Mouse (Mus musculus) layer of hippocampus, adult 9-10 months (tissue): ENCODE measurements around the gene Erg28.

Experiments
- DNase-seq: peaks from one replicate; pipeline ENCODE4 v3.0.0; 2022; ENCODE audit warnings: low spot score

The Erg28 gene

DNA sequence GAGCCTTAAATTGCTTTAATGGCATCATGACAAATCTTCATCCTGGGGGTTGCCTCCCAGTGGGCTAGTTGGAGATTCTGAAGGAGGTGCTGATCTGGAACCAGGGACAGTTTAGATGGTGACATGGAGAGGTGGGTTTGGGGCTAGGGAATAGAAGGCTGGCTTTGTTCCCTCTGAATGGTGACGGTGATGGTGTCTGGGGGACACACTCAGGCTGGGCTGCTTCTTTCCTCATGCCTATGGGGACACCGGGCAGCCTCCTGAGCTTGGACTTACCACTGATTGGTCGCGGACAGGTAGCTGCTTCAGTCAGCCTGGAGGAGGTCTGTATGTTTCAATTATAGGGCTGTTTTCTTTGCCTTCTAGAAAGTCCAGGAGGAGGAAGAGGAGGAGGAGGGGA, 12.7 kb downstream of the Erg28 start:
- DNase-seq: no peak

- DNase-seq: no peak
Measured at GRCm38 (mm10) chr12:85810959-85811358, 13.4 kb downstream of the Erg28 start.

DNA sequence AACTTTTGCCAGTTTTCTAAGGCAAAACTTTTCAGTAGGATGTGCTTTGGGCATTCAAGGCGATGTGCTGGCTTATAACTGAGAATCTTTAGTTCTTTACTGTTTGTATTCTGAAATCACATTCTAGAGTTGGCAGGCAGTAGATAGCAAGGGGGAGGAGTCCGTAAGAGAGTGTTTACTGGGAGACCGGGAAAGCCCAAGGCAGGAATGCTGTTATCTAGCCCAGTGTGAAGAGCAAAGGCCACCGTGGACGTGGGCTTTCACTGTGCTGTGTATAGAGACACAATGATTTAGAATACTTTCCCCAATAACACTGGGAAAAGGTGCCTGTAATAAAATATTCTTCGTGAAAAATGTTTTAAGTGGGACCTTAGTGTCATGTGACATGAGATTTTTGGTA, 14.6 kb downstream of the Erg28 start:
- DNase-seq: no peak

DNA sequence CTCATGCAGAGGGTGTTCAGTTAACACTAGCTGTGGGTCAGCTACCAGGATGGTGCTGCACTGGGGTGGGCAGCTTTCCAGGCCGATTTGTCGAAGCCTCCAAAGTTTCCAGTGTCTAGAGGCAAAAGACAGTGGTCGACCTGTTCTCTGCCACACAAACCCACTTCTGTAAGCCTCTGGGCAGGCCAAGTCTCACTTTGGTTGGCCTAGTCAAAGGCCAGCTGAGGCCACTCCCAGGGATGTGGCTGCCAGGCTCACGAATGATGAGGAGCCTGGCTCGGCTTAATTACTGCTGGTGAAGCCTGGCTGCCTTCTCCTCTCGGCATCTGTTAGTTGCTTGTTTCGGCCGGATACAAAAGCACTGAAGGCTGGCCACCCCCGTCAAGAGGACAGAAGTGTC, 24.3 kb downstream of the Erg28 start:
- DNase-seq: no peak

DNA sequence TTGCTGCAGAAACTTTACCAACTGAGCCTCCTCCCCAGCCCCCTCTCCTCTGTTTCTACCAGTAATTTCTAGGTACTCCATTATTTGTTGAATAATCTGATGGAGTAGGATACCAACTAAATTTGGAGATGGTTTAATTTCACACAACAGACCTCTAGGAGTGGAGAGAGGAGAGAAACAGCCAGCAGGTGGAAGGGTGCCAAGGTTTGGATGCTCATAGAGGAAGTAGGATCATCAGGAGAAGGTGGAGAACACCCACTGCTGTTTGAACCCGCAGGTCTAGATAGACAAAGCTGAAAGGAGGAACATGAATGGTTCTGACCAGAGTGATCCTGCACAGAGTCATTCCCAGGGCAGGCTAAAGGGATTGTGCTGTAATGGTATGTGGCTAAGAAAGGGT, 28.8 kb downstream of the Erg28 start:
- no peak for DNase-seq

DNA sequence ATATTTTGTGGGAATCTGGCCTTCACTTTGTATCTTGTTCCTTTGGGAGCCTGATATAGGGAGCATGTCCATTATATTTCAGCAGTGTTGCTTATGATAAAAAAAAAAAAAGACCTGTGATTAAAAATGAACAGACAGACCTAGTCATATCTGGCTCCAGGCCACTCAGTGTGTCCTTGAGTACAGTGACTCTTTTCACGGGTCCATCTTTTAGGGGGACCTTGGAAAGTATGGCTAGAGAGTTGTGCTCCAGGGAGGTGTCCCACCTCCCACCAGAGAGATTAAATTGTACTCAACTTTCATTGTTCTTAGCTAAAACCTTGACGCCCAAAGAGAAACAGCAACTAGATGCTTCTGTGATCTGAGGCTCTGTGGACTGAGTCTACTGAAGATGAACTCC, 30.3 kb downstream of the Erg28 start:
- DNase-seq: no peak

DNA sequence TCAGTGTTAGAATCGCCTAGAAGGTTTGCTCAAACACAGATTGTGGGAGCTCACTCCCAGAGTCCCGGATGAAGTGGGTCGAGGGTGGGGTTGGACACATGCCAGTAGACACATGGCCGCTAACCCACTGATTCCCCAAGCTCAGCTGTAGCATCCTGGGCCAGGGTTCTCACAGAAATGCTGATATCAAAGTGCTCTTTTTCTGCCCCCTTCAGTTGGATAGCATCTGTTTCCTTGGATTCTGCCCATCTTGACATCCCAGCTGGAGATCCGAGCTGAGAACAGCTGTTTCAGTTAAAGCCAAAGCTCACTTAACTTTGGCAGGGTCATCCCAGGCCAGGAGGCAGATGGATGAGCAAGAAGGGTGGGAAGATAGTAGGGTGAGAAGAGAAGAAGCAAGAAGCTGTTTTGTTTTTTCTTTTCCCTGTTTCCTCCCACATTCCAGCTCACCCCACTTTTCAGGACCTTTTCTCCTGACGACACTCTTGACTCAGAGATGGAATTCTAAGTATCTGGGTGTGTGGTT, 31.5 kb downstream of the Erg28 start:
- DNase-seq: peak; percentile 25

GRCm38 (mm10) chr12:85792158-85792557, 32.2 kb downstream of the Erg28 start:
- DNase-seq: no peak

- no peak for DNase-seq
Measured at GRCm38 (mm10) chr12:85784916-85785815, 39.2 kb downstream of the Erg28 start.

DNA sequence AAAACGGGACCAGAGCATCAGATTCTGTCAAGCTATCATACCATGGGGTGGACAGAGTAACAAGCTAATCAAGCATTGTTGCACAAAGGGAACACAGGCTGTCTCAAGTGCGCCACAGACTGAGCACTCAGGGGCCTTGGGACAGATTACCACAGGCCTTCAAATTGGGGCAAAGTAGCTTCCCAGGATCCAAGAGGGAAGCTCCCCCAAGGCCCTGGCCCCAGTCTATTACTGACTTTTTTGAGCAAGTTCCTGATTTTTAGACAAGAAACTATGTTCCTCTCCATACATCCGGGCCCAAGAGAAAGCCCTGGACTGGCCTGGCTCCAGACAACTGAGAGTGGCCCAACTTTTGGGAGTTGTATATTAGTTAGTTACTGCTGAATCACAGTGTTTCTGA, 42.7 kb downstream of the Erg28 start:
- DNase-seq: no peak

DNA sequence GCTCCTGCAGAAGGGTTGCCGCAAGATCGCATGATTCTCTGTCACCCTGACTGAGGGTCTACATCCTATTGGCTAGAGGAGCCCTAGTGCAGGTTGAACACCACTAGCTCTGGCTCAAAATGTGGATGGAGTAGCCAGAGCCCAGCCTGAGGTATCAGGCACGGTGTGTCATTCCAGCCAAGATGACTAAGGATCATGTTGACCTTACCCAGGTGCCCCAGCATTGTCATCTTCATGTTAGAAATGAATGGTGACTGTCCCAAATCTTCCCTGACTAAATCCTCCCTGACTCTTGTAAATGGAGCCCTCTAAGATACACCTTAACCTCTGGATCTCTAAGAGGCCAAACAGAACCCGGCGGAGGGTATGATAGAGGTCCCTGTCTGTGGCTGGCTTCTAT, 44.6 kb downstream of the Erg28 start:
- DNase-seq: no peak

DNA sequence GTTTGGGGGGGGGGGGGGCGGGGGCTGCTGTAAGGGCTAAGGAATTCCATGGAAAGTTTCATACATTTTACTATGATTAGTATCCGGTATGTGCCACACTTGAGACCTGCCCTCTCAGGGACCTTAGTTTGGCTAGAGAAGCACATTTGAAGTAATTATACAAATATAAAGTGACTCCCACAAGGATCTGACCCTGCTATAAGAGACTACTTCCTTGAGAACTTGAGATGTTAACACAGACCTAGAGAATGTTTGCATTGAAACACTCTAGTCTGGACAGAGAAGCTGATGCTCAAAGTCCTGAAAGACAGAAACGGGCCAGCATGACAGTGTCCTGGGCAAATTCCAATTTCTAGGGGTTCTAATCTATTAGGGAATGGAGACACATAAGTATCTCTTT, 45.4 kb downstream of the Erg28 start:
- no peak for DNase-seq

DNA sequence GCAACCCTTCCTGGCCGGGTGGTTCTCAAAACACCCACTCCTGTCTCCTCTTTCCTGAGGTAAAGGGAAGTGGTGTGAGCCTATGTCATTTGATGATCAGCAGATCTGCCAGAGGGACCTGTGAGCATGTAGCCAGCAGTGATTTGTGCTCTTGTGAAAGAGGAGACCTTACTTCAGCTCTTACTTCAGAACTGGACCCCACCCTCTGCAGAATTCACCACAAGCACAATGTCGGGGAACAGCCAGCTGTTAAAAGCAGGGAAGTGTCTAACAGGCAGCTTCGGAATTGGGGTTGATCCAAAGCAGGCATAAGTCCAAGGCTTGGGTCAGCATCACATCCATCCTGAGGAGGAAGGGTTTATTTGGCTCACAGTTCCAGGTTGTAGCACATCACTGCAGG, 53.0 kb downstream of the Erg28 start:
- no peak for DNase-seq

- no peak for DNase-seq
Measured at GRCm38 (mm10) chr12:85767750-85768149, 56.6 kb downstream of the Erg28 start.

DNA sequence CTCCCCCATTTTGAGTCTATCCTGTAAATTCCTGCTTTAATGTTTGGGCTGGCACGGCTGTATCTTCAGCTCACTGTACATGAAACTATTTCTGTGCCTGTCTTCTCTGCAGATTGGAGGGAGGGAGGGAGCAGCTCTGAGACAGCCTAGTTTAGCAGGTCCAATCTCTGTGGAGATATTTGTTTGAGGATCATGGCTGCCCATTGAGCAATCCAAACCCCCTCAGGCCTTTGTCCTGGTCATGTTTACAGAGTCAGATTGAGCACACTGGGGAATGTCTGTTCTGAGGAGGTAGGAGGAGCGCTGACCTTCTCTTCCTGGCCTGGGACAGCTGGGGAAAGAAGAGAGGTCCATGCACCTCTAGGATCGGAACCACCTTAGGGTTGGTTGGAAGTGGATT, 58.1 kb downstream of the Erg28 start:
- no peak for DNase-seq
